Mouse (Mus musculus) liver, embryonic 14.5 days (tissue): ENCODE measurements around the gene Man1a.

ENCODE experiments used
- CTCF ChIP-seq: IDR thresholded peaks from 2 replicates; pipeline ENCODE4 v1.5.1; 2016; ENCODE audit warnings: antibody characterized with exemption, low read depth, control low read depth
- EP300 ChIP-seq: IDR thresholded peaks from 2 replicates; pipeline ENCODE4 v1.6.1; 2016; ENCODE audit warnings: antibody characterized with exemption, low read depth

GRCm38 (mm10) chr10:54063551-54064260, 12.7 kb downstream of the Man1a start:
- TF ChIP-seq EP300, result no peak
- TF ChIP-seq CTCF, result no peak
